Mouse (Mus musculus) mature B cell (primary cell): ENCODE data around the gene Timp3.

Experiments used
- in situ Hi-C: fragments of 300-500 bp; cut with MboI; formaldehyde crosslinking; loops from 2 replicates; pipeline ENCODE4 v1.14.3; 2019

The Timp3 gene

GRCm38 (mm10) chr10:86387821-86388440 lies 87.8 kb downstream of the Timp3 start:
- in situ Hi-C loops: no loop called here

- in situ Hi-C loops: no loop called here
These were observed 88.6 kb downstream of the Timp3 start for GRCm38 (mm10) chr10:86388803-86389202.

- in situ Hi-C loops: no loop called here
These were observed 89.2 kb downstream of the Timp3 start for GRCm38 (mm10) chr10:86389357-86389756.

GRCm38 (mm10) chr10:86389913-86390312 lies 89.7 kb downstream of the Timp3 start:
- in situ Hi-C loops: no loop called here

GRCm38 (mm10) chr10:86392399-86392798 lies 92.2 kb downstream of the Timp3 start:
- in situ Hi-C loops: no loop called here

- in situ Hi-C loops: no loop called here
These were observed 97.6 kb downstream of the Timp3 start for GRCm38 (mm10) chr10:86397577-86398346.

- in situ Hi-C loops: no loop called here
These were observed 98.2 kb downstream of the Timp3 start for GRCm38 (mm10) chr10:86398347-86398720.
